Mouse (Mus musculus) E14TG2a.4 (cell line): Measurements from ENCODE around the gene Cdk2ap2.

Source experiments
- CTCF ChIP-seq: conservative IDR thresholded peaks from 2 replicates; pipeline ENCODE4 v1.5.1; 2014; ENCODE audit warnings: low read length
- NANOG ChIP-seq: IDR thresholded peaks from 2 replicates; pipeline ENCODE4 v1.6.1; 2014; ENCODE audit warnings: borderline replicate concordance, low read length, mixed read lengths
- POU5F1 ChIP-seq: IDR thresholded peaks from 2 replicates; pipeline ENCODE4 v1.6.1; 2014; ENCODE audit warnings: low read length, borderline replicate concordance

DNA sequence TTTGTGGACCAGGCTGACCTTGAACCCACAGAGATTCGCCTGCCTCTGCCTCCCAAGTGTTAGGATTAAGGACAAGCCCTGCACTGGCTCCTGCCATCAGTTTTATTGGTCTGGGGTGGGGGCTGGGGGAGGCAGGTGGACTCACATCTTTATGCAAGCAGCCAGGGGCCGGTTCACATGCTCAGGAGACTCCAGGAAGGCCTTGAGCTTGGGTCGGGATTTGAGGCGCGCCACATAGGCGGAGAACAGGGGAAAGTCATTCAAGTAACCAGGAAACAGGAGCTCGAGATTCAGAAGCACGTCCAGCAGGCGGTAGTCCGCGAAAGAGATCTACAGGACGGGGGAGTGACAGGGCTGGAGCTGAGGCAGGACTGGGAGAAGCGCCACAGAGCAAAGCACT, 39.6 kb upstream of the Cdk2ap2 start:
- TF ChIP-seq CTCF (no peak), NANOG (no peak), POU5F1 (no peak)
